Mouse (Mus musculus) liver, postnatal 0 days (tissue): ENCODE measurements at regions not wholly inside any gene's neighbourhood (a gene's known extent, or its start where the extent isn't known, plus 50 kb on each side); places are given as distances from the start of the nearest gene placed in this dataset.

Experiments
- CTCF ChIP-seq: sonication (generic); IDR thresholded peaks from 2 replicates; pipeline ENCODE4 v1.5.1; 2016; ENCODE audit warnings: antibody characterized with exemption, low read depth
- EP300 ChIP-seq: IDR thresholded peaks from 2 replicates; pipeline ENCODE4 v1.6.1; 2016; ENCODE audit warnings: antibody characterized with exemption, low read depth, mild to moderate bottlenecking

DNA sequence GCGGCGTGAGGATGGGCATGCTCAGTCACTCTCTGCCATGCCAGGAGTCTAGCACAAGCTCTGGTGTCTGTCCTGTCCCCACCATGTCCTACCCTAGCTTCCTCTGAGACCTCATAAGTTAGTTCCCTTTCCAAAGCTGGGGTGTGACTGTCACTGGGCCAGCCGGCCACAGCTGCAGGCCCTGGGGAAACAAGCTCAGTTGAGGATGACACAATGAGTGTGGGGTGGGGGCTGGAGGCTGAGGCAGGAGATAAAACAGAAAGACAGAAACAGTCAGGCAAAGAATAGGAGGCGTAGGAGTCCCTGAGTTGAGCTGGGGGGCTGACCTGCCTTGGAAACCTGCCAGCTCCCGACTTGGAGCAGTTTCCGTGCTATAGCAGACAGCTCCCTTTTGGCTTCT is 80.9 kb upstream of the Teddm2 start:
- TF ChIP-seq CTCF (no peak), EP300 (no peak)
